Mouse (Mus musculus): ENCODE results near the gene Folr1. TPM values are rescaled to one million over a fixed set of nuclear protein-coding genes. Genes with fewer than 3 reads are reported as not detected.
A peak's percentile ranks its signal among the peaks of the same experiment; 100 is the strongest.

Gene Folr1
- polyA plus RNA-seq, 1 experiment from 2014 or later = 12.1 TPM

DNA sequence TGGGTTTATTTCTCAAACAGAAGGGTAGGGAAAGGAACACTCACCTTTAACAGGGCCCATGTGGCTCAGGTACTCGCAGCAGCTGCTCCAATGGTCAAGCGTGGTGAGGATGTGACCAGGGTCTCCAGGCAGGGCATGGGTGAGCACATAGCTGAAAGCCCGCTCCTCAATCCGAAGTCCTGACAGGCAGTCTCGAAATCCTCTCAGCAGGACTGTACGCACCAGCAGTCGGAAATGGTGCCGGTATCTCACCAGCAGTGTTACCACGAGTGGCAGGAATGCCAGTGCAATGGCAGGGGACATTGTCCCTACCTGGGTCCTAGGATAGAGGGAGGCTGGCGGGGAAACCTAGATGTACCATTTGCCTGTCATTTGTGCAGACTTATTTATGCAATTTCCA lies 31.4 kb upstream of the Folr1 start:
- no peak overlapping the region for H3K4me2 ChIP-seq (replicated peaks; ENCODE audit: low read depth, low read length)
- H3K4me3 ChIP-seq (ENCODE audit: low read depth, low read length) = no peak overlapping the region
- H3K36me3 ChIP-seq (ENCODE audit: control insufficient read depth, insufficient read depth, low read length) = no peaks in the 10 kb centered on the region
- no peaks in the 10 kb centered on the region for H3K9me3 ChIP-seq (ENCODE audit: control insufficient read depth, low read length)
- no peak overlapping the region for H3K9ac ChIP-seq (ENCODE audit: low read depth, low read length)
- H3K27ac ChIP-seq (ENCODE audit: low read depth, low read length) = no peak overlapping the region
- no peaks in the 10 kb centered on the region for H3K27me3 ChIP-seq (ENCODE audit: control insufficient read depth, insufficient read depth, low read length)
- peaks cover 4% of the 10 kb centered on the region for H3K4me1 ChIP-seq (replicated peaks; ENCODE audit: control insufficient read depth, insufficient read depth, low read length)
- 91% methylated on average over 10 of the region's 10 CpGs for WGBS
- no peak for ATAC-seq (ENCODE audit: low FRiP score)
- DNase-seq (ENCODE audit: low spot score) = no peak

DNA sequence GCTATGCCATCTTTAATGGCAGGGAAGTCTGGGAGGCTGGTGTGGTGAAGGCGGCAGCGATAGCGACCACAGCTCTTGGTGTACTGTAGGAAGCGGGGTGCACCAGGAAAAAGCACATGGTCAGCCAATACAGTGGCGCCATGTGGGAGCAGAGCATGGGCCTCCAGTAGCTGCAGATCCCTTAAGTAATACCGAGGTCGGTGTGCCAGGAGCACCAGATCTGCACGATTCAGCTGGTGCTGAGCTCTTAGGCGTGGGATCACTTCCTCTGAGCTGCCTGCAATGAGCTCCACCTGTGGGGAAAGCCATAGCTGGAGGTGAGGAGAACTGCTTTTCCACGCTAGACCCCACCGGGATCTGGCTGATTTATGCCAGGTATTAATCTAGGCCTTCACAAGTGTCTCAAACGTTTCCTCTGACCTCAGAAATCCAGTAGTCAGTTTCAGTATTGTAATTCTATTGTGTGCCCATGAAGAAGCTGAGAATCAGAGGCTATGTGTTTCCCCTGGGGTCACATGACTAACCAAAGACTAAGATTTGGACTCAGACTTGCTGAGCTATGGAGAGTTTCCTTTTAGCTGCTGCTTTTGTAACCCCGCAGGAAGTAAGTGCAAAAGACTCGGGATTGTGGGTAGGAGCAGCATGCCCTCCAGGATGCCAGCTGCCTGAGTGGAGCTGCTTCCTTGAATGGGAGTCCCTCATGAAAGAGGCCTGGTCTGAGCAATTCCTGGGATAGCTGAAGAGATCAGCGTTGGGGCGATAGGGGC lies 29.9 kb upstream of the Folr1 start:
- WGBS = 93% methylated on average over 16 of the region's 16 CpGs
- ATAC-seq (ENCODE audit: low FRiP score) (no peak), DNase-seq (ENCODE audit: low spot score) (no peak)
- Histone ChIP-seq H3K4me1 (replicated peaks; ENCODE audit: control insufficient read depth, insufficient read depth, low read length) (no peaks in the 10 kb centered on the region), H3K9me3 (ENCODE audit: control insufficient read depth, low read length) (no peaks in the 10 kb centered on the region), H3K4me3 (ENCODE audit: low read depth, low read length) (no peak overlapping the region), H3K9ac (ENCODE audit: low read depth, low read length) (no peak overlapping the region), H3K27ac (ENCODE audit: low read depth, low read length) (no peak overlapping the region), H3K27me3 (ENCODE audit: control insufficient read depth, insufficient read depth, low read length) (no peaks in the 10 kb centered on the region), H3K4me2 (replicated peaks; ENCODE audit: low read depth, low read length) (no peak overlapping the region), H3K36me3 (ENCODE audit: control insufficient read depth, insufficient read depth, low read length) (no peaks in the 10 kb centered on the region)

DNA sequence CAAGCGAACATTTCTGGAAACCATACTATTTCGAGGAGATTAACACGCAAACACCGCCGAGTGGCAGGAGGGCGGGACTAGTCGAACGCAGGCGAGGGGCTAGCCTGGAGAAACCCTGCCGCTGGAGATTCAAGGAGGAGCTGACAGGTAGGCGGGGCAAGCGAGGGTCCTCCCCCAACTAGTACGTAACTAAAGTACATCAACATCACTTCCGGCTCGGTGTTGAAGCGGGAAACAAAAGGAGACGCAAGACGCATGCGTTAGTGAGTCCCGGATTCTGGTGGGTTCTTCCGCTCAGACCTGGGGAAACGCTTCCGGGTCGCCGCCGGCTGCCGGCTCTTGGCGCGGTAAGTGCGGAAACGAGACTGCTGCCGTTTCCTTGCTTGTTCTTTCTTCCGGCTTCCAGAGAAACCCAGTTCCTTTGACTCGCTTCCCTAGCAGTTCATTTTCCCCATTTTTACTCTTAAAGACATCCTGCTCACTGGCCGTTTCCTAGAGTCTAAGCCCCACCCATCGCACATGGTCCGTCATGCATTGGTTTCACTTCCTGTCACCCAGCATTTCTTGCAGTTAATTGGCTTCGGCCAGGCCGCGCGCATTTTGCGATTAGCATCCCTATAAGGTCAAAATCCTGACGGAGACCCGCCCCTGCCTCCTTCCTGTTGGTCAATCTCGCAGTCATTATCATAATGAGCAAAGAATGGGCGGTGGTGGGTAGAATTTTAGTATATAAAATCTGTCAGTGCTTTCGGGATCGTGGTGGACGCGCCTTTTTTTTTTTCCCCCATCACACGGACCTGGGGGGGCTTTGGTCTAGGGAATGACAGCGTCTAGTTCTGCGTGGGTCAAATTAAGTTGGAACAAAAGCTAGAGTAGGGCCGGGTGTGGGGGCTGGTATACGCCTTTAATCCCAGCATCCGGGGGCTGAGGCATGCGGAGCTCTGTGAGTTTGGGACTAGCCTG lies 25.8 kb upstream of the Folr1 start:
- ATAC-seq (ENCODE audit: low FRiP score) (peak; percentile 99), DNase-seq (ENCODE audit: low spot score) (peak; percentile 97)
- Histone ChIP-seq H3K4me2 (replicated peaks; ENCODE audit: low read depth, low read length) (peak overlapping the region; percentile 46), H3K9ac (ENCODE audit: low read depth, low read length) (peak overlapping the region; percentile 57), H3K9me3 (ENCODE audit: control insufficient read depth, low read length) (no peaks in the 10 kb centered on the region), H3K4me1 (replicated peaks; ENCODE audit: control insufficient read depth, insufficient read depth, low read length) (no peaks in the 10 kb centered on the region), H3K4me3 (ENCODE audit: low read depth, low read length) (peak overlapping the region; percentile 56), H3K27me3 (ENCODE audit: control insufficient read depth, insufficient read depth, low read length) (no peaks in the 10 kb centered on the region), H3K36me3 (ENCODE audit: control insufficient read depth, insufficient read depth, low read length) (no peaks in the 10 kb centered on the region), H3K27ac (ENCODE audit: low read depth, low read length) (peak overlapping the region; percentile 89)
- WGBS = under 1% methylated on average over 56 of the region's 57 CpGs

DNA sequence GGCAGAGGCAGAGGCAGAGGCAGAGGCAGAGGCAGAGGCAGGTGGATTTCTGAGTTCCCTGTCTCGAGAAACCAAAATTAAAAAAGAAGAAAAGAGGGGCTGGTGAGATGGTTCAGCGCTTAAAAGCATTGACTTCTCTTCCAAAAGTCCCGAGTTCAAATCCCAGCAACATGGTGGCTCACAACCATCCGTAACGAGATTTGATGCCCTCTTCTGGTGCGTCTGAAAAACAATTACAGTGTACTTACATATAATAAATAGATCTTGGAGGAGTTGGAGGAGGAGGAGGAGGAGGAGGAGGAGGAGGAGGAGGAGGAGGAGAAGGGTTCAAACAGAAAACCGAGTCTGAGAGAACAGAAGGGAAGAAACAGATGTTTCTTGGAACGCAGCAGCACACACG lies 25.1 kb upstream of the Folr1 start:
- Histone ChIP-seq H3K27ac (ENCODE audit: low read depth, low read length) (no peak overlapping the region), H3K9me3 (ENCODE audit: control insufficient read depth, low read length) (no peaks in the 10 kb centered on the region), H3K27me3 (ENCODE audit: control insufficient read depth, insufficient read depth, low read length) (no peaks in the 10 kb centered on the region), H3K4me3 (ENCODE audit: low read depth, low read length) (peak overlapping the region; percentile 56), H3K9ac (ENCODE audit: low read depth, low read length) (peak overlapping the region; percentile 57; the same call in 1 of the 2 replicates), H3K4me1 (replicated peaks; ENCODE audit: control insufficient read depth, insufficient read depth, low read length) (no peaks in the 10 kb centered on the region), H3K36me3 (ENCODE audit: control insufficient read depth, insufficient read depth, low read length) (no peaks in the 10 kb centered on the region), H3K4me2 (replicated peaks; ENCODE audit: low read depth, low read length) (peak overlapping the region; percentile 22)
- 37% methylated on average over 9 of the region's 9 CpGs for WGBS
- DNase-seq (ENCODE audit: low spot score) (no peak), ATAC-seq (ENCODE audit: low FRiP score) (no peak)

DNA sequence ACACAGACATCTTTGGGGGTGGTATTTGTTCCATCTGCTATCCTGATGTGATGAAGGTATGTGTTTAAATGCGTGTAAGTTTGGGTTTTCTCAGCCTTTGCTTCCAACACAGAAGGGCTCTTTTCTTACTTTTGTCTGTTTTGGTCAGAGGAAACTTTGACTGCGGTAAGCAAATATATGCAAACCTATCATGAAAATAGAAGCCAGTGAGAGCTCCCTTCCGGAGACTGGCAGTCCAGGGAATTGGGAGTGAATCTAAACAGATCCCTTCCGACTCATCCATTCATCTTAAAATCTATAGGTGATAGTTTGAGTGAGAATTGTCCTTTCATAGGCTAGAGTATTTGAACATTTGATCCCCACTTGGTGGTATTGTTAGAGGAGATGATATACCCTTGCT lies 17.9 kb upstream of the Folr1 start:
- Histone ChIP-seq H3K4me1 (replicated peaks; ENCODE audit: control insufficient read depth, insufficient read depth, low read length) (no peaks in the 10 kb centered on the region), H3K4me3 (ENCODE audit: low read depth, low read length) (no peak overlapping the region), H3K27me3 (ENCODE audit: control insufficient read depth, insufficient read depth, low read length) (no peaks in the 10 kb centered on the region), H3K9ac (ENCODE audit: low read depth, low read length) (no peak overlapping the region), H3K4me2 (replicated peaks; ENCODE audit: low read depth, low read length) (no peak overlapping the region), H3K9me3 (ENCODE audit: control insufficient read depth, low read length) (no peaks in the 10 kb centered on the region), H3K27ac (ENCODE audit: low read depth, low read length) (no peak overlapping the region), H3K36me3 (ENCODE audit: control insufficient read depth, insufficient read depth, low read length) (no peaks in the 10 kb centered on the region)
- no peak for ATAC-seq (ENCODE audit: low FRiP score)
- no peak for DNase-seq (ENCODE audit: low spot score)
- WGBS = 86% methylated on average over 4 of the region's 4 CpGs

DNA sequence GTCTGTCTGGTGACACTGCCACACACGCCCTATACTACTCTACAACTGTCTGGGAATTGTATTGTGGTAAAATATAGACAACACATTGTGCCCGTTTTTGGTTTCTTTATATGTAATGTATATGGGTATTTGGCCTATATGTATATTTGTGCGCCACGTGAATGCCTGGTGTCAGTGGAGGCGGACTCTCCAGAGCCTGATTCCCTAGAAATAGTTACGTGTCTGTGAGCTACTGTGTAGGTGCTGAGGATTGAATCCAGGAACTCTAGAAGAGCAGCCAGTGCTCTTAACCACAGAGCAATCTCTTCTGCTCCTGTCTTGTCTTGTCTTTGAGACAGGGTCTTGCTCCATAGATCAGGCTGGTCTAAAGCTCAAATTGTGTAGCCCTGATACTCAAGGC lies 15.7 kb upstream of the Folr1 start:
- no peak overlapping the region for H3K4me2 ChIP-seq (replicated peaks; ENCODE audit: low read depth, low read length)
- no peak overlapping the region for H3K27ac ChIP-seq (ENCODE audit: low read depth, low read length)
- H3K9ac ChIP-seq (ENCODE audit: low read depth, low read length) = no peak overlapping the region
- H3K4me1 ChIP-seq (replicated peaks; ENCODE audit: control insufficient read depth, insufficient read depth, low read length) = no peaks in the 10 kb centered on the region
- no peak for ATAC-seq (ENCODE audit: low FRiP score)
- no peak for DNase-seq (ENCODE audit: low spot score)
- no peaks in the 10 kb centered on the region for H3K9me3 ChIP-seq (ENCODE audit: control insufficient read depth, low read length)
- H3K36me3 ChIP-seq (ENCODE audit: control insufficient read depth, insufficient read depth, low read length) = no peaks in the 10 kb centered on the region
- 83% methylated on average over 6 of the region's 6 CpGs for WGBS
- no peak overlapping the region for H3K4me3 ChIP-seq (ENCODE audit: low read depth, low read length)
- no peaks in the 10 kb centered on the region for H3K27me3 ChIP-seq (ENCODE audit: control insufficient read depth, insufficient read depth, low read length)

DNA sequence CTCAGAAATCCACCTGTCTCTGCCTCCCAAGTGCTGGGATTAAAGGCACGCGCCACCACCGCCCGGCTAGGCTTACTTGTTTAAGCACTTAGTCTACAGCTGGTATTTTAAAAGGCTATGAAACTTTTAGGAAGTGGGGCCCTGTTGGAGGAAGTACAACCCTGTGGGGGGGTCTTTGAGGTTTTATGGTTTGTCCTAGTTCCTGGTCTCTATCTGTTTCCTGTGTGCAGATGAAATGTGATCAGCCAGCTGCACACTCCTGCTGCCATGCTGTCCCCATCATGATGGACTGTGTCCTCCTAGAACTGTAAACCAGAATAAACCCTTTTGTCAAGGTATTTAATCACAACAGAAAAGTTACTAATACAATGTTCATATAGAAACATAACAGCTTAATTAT lies 13.6 kb upstream of the Folr1 start:
- Histone ChIP-seq H3K36me3 (ENCODE audit: control insufficient read depth, insufficient read depth, low read length) (no peaks in the 10 kb centered on the region), H3K27ac (ENCODE audit: low read depth, low read length) (no peak overlapping the region), H3K4me1 (replicated peaks; ENCODE audit: control insufficient read depth, insufficient read depth, low read length) (no peaks in the 10 kb centered on the region), H3K4me3 (ENCODE audit: low read depth, low read length) (no peak overlapping the region), H3K4me2 (replicated peaks; ENCODE audit: low read depth, low read length) (no peak overlapping the region), H3K27me3 (ENCODE audit: control insufficient read depth, insufficient read depth, low read length) (no peaks in the 10 kb centered on the region), H3K9ac (ENCODE audit: low read depth, low read length) (no peak overlapping the region), H3K9me3 (ENCODE audit: control insufficient read depth, low read length) (no peaks in the 10 kb centered on the region)
- no peak for ATAC-seq (ENCODE audit: low FRiP score)
- 100% methylated on average over 4 of the region's 4 CpGs for WGBS
- DNase-seq (ENCODE audit: low spot score) = no peak

DNA sequence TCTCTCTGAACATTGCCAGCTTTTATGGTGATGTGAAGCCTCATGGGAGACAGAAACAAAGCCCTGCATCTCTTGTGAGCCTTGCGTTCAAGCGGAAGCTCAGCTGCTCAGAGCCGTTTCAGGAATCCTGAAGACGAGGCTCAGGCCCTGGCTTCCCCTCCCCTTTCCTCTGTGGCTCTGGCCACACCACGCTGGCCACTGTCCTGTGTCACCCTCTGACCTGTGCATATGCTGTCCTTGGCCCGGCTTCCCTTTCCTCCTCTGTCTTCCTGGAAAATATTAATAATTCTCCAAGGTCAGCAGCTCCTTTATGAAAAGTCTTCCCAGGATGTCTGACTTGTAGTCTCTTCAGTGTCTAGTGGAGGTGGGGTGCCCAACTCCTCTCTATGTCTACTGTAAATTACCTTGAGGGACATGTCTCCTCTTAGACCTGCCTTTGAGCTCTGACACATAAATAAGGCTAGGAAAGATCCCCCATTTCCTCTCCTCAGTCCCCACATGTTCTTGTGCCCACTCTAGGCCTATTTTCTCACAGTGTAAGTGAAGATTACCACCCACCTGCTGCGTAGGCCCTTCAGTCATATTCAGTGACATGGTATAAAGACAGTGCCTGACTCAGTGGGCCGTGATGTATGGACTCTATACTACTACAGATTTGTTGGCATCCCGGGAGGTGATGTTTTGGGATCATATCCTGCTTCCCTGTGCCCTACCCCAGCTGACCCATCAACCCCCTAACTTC lies 12.0 kb upstream of the Folr1 start:
- 61% methylated on average over 9 of the region's 9 CpGs for WGBS
- Histone ChIP-seq H3K36me3 (ENCODE audit: control insufficient read depth, insufficient read depth, low read length) (no peaks in the 10 kb centered on the region), H3K27me3 (ENCODE audit: control insufficient read depth, insufficient read depth, low read length) (no peaks in the 10 kb centered on the region), H3K4me1 (replicated peaks; ENCODE audit: control insufficient read depth, insufficient read depth, low read length) (no peaks in the 10 kb centered on the region), H3K9me3 (ENCODE audit: control insufficient read depth, low read length) (no peaks in the 10 kb centered on the region), H3K27ac (ENCODE audit: low read depth, low read length) (no peak overlapping the region), H3K4me2 (replicated peaks; ENCODE audit: low read depth, low read length) (no peak overlapping the region), H3K4me3 (ENCODE audit: low read depth, low read length) (no peak overlapping the region), H3K9ac (ENCODE audit: low read depth, low read length) (no peak overlapping the region)
- no peak for DNase-seq (ENCODE audit: low spot score)
- no peak for ATAC-seq (ENCODE audit: low FRiP score)
